Mouse (Mus musculus): ENCODE results near the gene Islr2.

DNA sequence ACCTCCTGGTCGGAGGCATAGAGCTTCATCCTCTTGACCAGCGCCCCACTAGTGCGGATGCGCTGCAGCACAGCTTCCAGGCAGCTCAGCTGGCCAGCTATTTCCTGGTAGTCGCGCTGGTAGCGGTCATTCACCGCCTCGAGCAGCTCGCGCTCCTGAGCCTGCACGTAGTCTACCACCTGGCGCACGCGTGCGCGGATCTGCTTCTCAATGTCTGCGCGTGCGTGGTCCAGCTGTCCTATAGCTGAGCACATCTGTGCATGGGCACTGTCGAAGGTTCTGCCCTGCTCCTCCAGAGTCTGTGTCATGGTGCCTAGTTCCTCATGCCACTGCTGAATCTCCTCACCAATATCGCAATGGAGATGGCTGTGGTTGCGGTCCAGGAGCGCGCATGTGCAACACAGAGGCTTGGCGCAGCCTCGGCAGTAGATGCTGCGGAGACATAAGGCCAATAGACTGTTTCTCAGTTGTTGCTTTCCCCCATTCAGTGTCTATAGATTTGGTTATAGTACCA lies 30.4 kb upstream of the Islr2 start:
- no peak for TF ChIP-seq CTCF (IDR thresholded peaks at IDR 0.05; ENCODE audit: low read depth)
- TF ChIP-seq EP300 (IDR thresholded peaks at IDR 0.05; ENCODE audit: low read depth), result no peak
